Mouse (Mus musculus) liver, embryonic 14.5 days (tissue): ENCODE results near the gene Gpr62.

Source experiments
- CTCF ChIP-seq: IDR thresholded peaks from 2 replicates; pipeline ENCODE4 v1.5.1; 2016; ENCODE audit warnings: antibody characterized with exemption, low read depth, control low read depth
- EP300 ChIP-seq: IDR thresholded peaks from 2 replicates; pipeline ENCODE4 v1.6.1; 2016; ENCODE audit warnings: antibody characterized with exemption, low read depth

GRCm38 (mm10) chr9:106460401-106461025 is 5.2 kb downstream of the Gpr62 start:
- no peak for TF ChIP-seq CTCF
- no peak for TF ChIP-seq EP300
